Mouse (Mus musculus): ENCODE data around the gene 9130213A22Rik. TPM values are rescaled to one million over a fixed set of nuclear protein-coding genes. Genes with fewer than 3 reads are reported as not detected.

9130213A22Rik gene
- total and polyA plus RNA-seq, 2 experiments from 2014 or later: 1.0 to 1.2 TPM

GRCm38 (mm10) chr11:69075764-69076479 is 46.5 kb downstream of the 9130213A22Rik start:
- no peak for ATAC-seq (ENCODE audit: low FRiP score)
- Histone ChIP-seq H3K4me2 (ENCODE audit: low read depth, low read length, poor library complexity, severe bottlenecking) (no peak overlapping the region), H3K27ac (ENCODE audit: low read depth, low read length) (no peak overlapping the region), H3K9me3 (ENCODE audit: low read length) (no peaks in the 10 kb centered on the region), H3K4me1 (ENCODE audit: insufficient read depth, low read length) (peaks cover 9% of the 10 kb centered on the region; the same call in 1 of the 2 replicates), H3K27me3 (ENCODE audit: insufficient read depth, low read length) (no peaks in the 10 kb centered on the region), H3K36me3 (ENCODE audit: insufficient read depth, low read length) (no peaks in the 10 kb centered on the region), H3K4me3 (ENCODE audit: low read depth, low read length) (no peak overlapping the region), H3K9ac (replicated peaks; ENCODE audit: low read length, poor library complexity, severe bottlenecking) (no peak overlapping the region)
- 50% methylated on average over 8 of the region's 9 CpGs for WGBS
- no peak for DNase-seq (ENCODE audit: low spot score)
- TF ChIP-seq CTCF (IDR thresholded peaks at IDR 0.05): no peak

GRCm38 (mm10) chr11:69074776-69075069 is 47.7 kb downstream of the 9130213A22Rik start:
- WGBS: 55% methylated on average over 2 of the region's 2 CpGs
- Histone ChIP-seq H3K27me3 (ENCODE audit: insufficient read depth, low read length) (no peaks in the 10 kb centered on the region), H3K4me3 (ENCODE audit: low read depth, low read length) (no peak overlapping the region), H3K36me3 (ENCODE audit: insufficient read depth, low read length) (no peaks in the 10 kb centered on the region), H3K9ac (replicated peaks; ENCODE audit: low read length, poor library complexity, severe bottlenecking) (no peak overlapping the region), H3K4me1 (ENCODE audit: insufficient read depth, low read length) (peaks cover 9% of the 10 kb centered on the region; the same call in 1 of the 2 replicates), H3K27ac (ENCODE audit: low read depth, low read length) (no peak overlapping the region), H3K9me3 (ENCODE audit: low read length) (no peaks in the 10 kb centered on the region), H3K4me2 (ENCODE audit: low read depth, low read length, poor library complexity, severe bottlenecking) (no peak overlapping the region)
- no peak for ATAC-seq (ENCODE audit: low FRiP score)
- TF ChIP-seq CTCF (IDR thresholded peaks at IDR 0.05): no peak
- DNase-seq (ENCODE audit: low spot score): no peak

- Histone ChIP-seq H3K4me2 (ENCODE audit: low read depth, low read length, poor library complexity, severe bottlenecking) (0 out of 2 replicates have a peak overlapping the region, but pooled peaks have one; percentile 9), H3K27me3 (ENCODE audit: insufficient read depth, low read length) (no peaks in the 10 kb centered on the region), H3K9ac (replicated peaks; ENCODE audit: low read length, poor library complexity, severe bottlenecking) (no peak overlapping the region), H3K36me3 (ENCODE audit: insufficient read depth, low read length) (no peaks in the 10 kb centered on the region), H3K9me3 (ENCODE audit: low read length) (no peaks in the 10 kb centered on the region), H3K4me3 (ENCODE audit: low read depth, low read length) (no peak overlapping the region), H3K4me1 (ENCODE audit: insufficient read depth, low read length) (peaks cover 9% of the 10 kb centered on the region; the same call in 1 of the 2 replicates), H3K27ac (ENCODE audit: low read depth, low read length) (peak overlapping the region; percentile 93; the same call in 1 of the 2 replicates)
- no peak for TF ChIP-seq CTCF (IDR thresholded peaks at IDR 0.05)
- ATAC-seq (ENCODE audit: low FRiP score) (no peak), DNase-seq (ENCODE audit: low spot score) (no peak)
- 33% methylated on average over 6 of the region's 6 CpGs for WGBS
These were observed 48.2 kb downstream of the 9130213A22Rik start for GRCm38 (mm10) chr11:69073951-69074775.

- no peaks in the 10 kb centered on the region for H3K9me3 ChIP-seq (ENCODE audit: low read length)
- DNase-seq (ENCODE audit: low spot score): peak; percentile 96
- H3K36me3 ChIP-seq (ENCODE audit: insufficient read depth, low read length): no peaks in the 10 kb centered on the region
- peak overlapping the region; percentile 93 for H3K27ac ChIP-seq (ENCODE audit: low read depth, low read length)
- H3K27me3 ChIP-seq (ENCODE audit: insufficient read depth, low read length): no peaks in the 10 kb centered on the region
- peak overlapping the region; percentile 64 for H3K9ac ChIP-seq (replicated peaks; ENCODE audit: low read length, poor library complexity, severe bottlenecking)
- H3K4me3 ChIP-seq (ENCODE audit: low read depth, low read length): peak overlapping the region; percentile 27
- peaks cover 9% of the 10 kb centered on the region; the same call in 1 of the 2 replicates for H3K4me1 ChIP-seq (ENCODE audit: insufficient read depth, low read length)
- WGBS: 0% methylated on average over 14 of the region's 14 CpGs
- TF ChIP-seq CTCF (IDR thresholded peaks at IDR 0.05): peak; percentile 54
- peak; percentile 62 for ATAC-seq (ENCODE audit: low FRiP score)
- H3K4me2 ChIP-seq (ENCODE audit: low read depth, low read length, poor library complexity, severe bottlenecking): peak overlapping the region; percentile 54
These were observed 49.1 kb downstream of the 9130213A22Rik start for GRCm38 (mm10) chr11:69073065-69073888.

- no peak for ATAC-seq (ENCODE audit: low FRiP score)
- H3K4me3 ChIP-seq (ENCODE audit: low read depth, low read length): peak overlapping the region; percentile 27
- H3K27me3 ChIP-seq (ENCODE audit: insufficient read depth, low read length): no peaks in the 10 kb centered on the region
- H3K9me3 ChIP-seq (ENCODE audit: low read length): no peaks in the 10 kb centered on the region
- H3K4me2 ChIP-seq (ENCODE audit: low read depth, low read length, poor library complexity, severe bottlenecking): peak overlapping the region; percentile 54
- peaks cover 9% of the 10 kb centered on the region; the same call in 1 of the 2 replicates for H3K4me1 ChIP-seq (ENCODE audit: insufficient read depth, low read length)
- no peak for TF ChIP-seq CTCF (IDR thresholded peaks at IDR 0.05)
- peak overlapping the region; percentile 93 for H3K27ac ChIP-seq (ENCODE audit: low read depth, low read length)
- WGBS: 5% methylated on average over 9 of the region's 9 CpGs
- H3K9ac ChIP-seq (replicated peaks; ENCODE audit: low read length, poor library complexity, severe bottlenecking): peak overlapping the region; percentile 25; the same call in 1 of the 2 replicates
- DNase-seq (ENCODE audit: low spot score): no peak
- H3K36me3 ChIP-seq (ENCODE audit: insufficient read depth, low read length): no peaks in the 10 kb centered on the region
These were observed 49.7 kb downstream of the 9130213A22Rik start for GRCm38 (mm10) chr11:69072666-69073064.

Data from midbrain, postnatal 0 days (tissue).